Mouse (Mus musculus) B cell, adult 2 months (primary cell): ENCODE data around the gene Rab8b.
A peak's percentile ranks its signal among the peaks of the same experiment; 100 is the strongest.

Source experiments
- DNase-seq, 2 experiments: peaks; one replicate each; pipeline ENCODE4 v3.0.0; 2022

Rab8b gene

GRCm38 (mm10) chr9:66919382-66919971, at the start of gene Rab8b:
Gene Rab8b (minus strand): TSS chr9:66919687.
- DNase-seq = peak; percentile 97

DNA sequence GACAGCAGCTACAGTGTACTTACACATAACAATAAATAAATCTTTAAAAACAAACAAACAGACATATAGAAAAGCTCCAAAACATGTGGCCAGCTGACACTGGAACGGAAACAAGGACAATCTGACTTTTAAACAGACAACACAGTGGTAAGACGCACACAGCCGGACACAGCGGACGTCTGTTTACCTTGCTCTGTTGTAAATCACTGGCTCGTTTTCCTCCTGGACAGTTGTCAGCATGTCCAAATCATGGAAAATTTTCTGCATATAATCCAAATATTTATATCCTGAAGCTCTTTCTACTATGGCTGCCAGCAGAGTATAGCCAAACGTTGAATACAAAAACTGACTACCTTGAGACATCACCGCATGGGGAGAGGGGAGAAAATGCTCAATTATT, 48.0 kb upstream of the Rab8b start:
- DNase-seq = no peak

- no peak for DNase-seq
Observed at GRCm38 (mm10) chr9:66961478-66961877, 42.0 kb upstream of the Rab8b start.

- no peak for DNase-seq
Observed at GRCm38 (mm10) chr9:66957451-66957850, 38.0 kb upstream of the Rab8b start.

DNA sequence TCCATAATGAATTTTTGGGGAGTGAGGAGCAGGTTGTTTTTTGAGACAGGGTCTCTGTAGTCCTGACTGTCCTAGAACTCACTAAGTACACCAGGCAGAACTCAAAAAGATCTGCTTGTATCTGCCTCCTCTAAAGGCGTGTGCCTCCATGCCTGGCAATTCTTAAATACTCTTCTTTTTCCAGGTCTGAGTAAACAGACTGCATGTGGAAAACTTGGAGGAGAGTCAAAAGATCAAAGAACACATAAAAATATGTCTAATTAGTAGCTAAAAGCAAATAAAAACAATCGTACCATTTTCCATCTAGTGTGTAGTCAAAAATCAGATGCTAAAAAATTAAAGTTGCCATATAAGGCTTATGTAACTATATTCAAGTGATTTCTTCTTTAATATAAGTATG, 33.4 kb upstream of the Rab8b start:
- DNase-seq = no peak

DNA sequence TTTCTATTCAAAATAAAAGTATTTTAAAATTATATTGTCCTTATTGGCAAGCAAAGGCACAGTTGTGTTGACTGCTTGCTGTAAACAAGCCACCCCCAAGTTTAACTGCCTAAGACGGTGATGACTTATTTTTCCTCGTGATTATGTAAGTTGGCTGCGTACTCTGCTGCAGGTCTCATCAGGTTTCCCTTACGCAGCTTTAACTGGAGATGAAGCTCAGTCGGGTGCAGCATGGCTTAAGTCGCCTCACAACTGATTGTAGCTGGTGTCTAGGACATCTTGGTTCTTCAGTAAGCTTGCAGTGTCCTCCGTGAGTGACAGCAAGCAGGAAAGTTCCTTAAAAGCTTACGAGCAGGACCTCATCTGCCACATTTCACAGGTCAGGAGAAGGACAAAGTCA, 32.8 kb upstream of the Rab8b start:
- DNase-seq = no peak

- DNase-seq = no peak
Observed at GRCm38 (mm10) chr9:66948536-66948935, 29.0 kb upstream of the Rab8b start.

- DNase-seq = peak; percentile 95
Observed at GRCm38 (mm10) chr9:66945647-66946641, 26.5 kb upstream of the Rab8b start, which contains the start of gene Rps27l. Gene Rps27l (plus strand): TSS chr9:66946086.

GRCm38 (mm10) chr9:66945161-66945560, 25.7 kb upstream of the Rab8b start:
- DNase-seq = peak in 1 of 2 experiments; percentile 8

- peak; percentile 46 to 63 for DNase-seq
Observed at GRCm38 (mm10) chr9:66938836-66939235, 19.3 kb upstream of the Rab8b start.

DNA sequence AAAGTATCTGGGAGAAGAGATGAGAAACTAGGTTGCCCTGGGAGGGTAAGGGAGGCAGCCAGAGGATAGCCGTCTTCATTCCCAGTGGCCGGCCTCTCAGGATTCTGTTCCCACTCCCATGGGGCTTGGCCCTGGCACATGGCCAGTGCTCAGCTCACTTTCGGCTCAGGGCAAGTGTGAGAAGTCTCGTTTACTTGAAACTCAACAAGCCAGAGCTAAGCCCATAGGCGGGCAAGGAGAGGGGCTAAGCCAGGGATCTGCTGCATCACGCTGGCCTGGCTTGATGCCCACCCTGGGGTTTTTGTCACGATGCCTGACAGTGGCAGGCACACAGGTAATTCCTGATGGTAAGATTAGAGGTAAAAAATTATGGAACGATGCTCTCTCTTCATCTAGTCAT, 18.0 kb upstream of the Rab8b start:
- no peak for DNase-seq

- no peak for DNase-seq
Observed at GRCm38 (mm10) chr9:66933869-66934808, 14.7 kb upstream of the Rab8b start.

DNA sequence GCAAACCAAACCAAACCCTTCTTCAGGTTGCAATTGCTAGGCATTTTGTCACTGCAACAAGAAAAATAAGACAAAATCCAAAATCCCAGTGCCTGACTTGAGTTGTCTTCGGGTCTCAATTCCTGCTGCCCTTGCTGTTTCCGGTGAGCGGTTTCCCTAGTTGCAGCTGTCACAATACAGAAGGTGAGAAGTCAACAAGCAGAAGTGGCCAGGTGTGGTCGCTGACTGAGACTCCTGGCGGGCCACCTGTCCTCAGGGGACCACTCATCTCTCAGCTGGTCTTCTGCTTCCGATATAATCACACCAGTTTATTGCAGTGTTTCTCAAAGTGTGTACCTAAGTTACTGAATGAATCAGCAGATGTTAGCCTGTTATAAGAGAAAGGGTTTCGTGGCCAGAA, 10.9 kb upstream of the Rab8b start:
- no peak for DNase-seq

GRCm38 (mm10) chr9:66927696-66928402, 8.4 kb upstream of the Rab8b start:
- DNase-seq = no peak

GRCm38 (mm10) chr9:66925853-66926252, 6.4 kb upstream of the Rab8b start:
- no peak for DNase-seq

DNA sequence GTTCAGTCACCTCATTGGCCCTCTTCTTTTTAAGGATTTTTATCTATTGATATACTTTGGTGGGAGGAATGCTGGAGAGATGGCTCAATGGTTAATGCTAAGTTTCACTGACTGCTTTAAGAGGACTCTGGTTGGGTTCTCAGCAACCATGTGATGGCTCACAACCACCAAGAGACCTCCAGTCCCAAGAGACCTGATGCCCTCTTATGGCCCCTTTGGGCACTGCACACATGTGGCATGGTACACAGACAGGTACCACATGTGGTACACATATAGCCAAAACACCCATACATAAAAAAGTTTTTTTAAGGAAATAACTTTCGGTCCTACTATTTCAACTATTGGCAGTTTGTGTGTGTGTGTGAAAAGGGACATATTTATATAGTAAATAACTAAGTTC, 2.6 kb upstream of the Rab8b start:
- peak; percentile 76 to 79 for DNase-seq

- no peak for DNase-seq
Observed at GRCm38 (mm10) chr9:66920488-66921279, 1.2 kb upstream of the Rab8b start.

DNA sequence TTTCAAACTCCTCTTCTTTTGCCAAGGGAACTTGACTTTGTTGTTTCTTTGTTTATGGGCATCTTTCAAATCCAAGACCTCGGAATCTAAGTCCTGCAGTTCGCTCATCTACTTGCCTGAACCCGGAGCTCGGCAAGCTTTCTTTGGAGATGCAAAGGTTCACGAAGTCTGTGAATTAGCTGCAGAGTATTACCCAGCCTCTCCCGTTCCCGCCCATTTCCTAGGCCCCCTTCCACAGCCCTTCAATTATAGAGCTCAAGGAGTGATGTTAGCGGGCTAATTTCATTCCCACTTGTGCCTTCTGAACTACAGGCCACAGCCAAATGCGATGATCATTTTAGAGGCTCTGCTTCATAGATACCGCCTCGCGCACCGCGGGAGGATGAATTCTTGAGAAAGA, 494 bp upstream of the Rab8b start:
- DNase-seq = no peak

DNA sequence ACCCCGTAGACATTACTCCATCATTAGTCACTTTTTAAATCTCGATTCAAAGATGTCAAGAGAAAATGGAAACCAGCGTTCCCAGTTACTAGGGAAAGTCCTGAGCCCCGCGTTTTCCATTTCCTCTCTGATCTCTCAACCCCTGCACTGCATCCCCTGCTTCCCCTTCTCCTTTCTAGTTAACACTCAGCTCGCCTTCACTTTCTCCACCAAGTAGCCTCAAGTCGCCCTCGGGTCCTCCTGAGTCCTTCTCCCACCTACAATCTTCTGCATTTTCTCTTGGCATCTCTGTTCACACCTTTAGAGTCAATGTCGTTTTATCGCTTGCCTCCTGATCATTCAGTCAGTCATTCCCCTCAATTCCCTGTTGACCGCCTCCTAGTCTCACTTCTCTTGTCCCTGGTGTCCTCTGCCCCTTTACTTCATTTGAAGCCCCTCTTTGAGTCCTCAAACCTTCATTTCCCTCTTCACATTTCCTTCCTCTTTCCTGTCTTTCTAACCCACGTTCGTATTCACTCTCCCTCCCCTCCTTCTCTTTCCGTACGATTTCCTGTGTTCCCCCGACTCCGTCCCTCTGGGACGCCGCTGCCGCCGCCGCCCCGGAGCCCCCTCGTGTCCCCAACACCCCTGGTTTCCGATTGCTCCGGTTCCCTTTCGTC, 686 bp downstream of the Rab8b start:
- peak in 1 of 2 experiments; percentile 22 for DNase-seq

GRCm38 (mm10) chr9:66917892-66918255, 1.6 kb downstream of the Rab8b start:
- no peak for DNase-seq
